8 mouse cellular contexts compared by ENCODE assay signal in genomic region chr11:106065073-106065922, GRCm38 (mm10). TPM values are rescaled to one million over a fixed set of nuclear protein-coding genes. Genes with fewer than 3 reads are reported as not detected.
A peak's percentile ranks its signal among the peaks of the same experiment; 100 is the strongest.
DNase-seq lines count a peak whose midpoint lies in the region; ATAC-seq lines count a peak whose summit lies in the region.

No protein-coding gene starts in this region.

- peak overlapping the region; percentile 79 for H3K4me2 ChIP-seq in heart, embryonic 13.5 days
- peak overlapping the region; percentile 92 for H3K4me2 ChIP-seq in hindbrain, embryonic 13.5 days

- no peak for DNase-seq in heart, adult 8-10 months (ENCODE audit: low spot score)
- DNase-seq in midbrain, embryonic 10.5 days (ENCODE audit: low spot score), result no peak
- no peak for DNase-seq in urinary bladder, adult 18-20 months (ENCODE audit: low spot score in 2 of 2)
- no peak for DNase-seq in kidney, adult 11 months
- DNase-seq in right cerebral cortex, postnatal 14 days, result no peak

- H3K9ac ChIP-seq in heart, embryonic 13.5 days, result peak overlapping the region; percentile 90
- H3K9ac ChIP-seq in hindbrain, embryonic 13.5 days, result peak overlapping the region; percentile 92

- H3K27me3 ChIP-seq in heart, embryonic 13.5 days (replicated peaks), result no peaks in the 10 kb centered on the region
- no peaks in the 10 kb centered on the region for H3K27me3 ChIP-seq in hindbrain, embryonic 13.5 days
- H3K27me3 ChIP-seq in midbrain, embryonic 10.5 days (ENCODE audit: low read depth, poor library complexity, severe bottlenecking), result no peaks in the 10 kb centered on the region

- peak overlapping the region; percentile 24; the same call in 1 of the 2 replicates for H3K27ac ChIP-seq in heart, embryonic 13.5 days (replicated peaks)
- peak overlapping the region; percentile 90 for H3K27ac ChIP-seq in hindbrain, embryonic 13.5 days
- peak overlapping the region; percentile 85; the same call in 1 of the 2 replicates for H3K27ac ChIP-seq in midbrain, embryonic 10.5 days (replicated peaks)

- WGBS in heart, embryonic 13.5 days, result 39% methylated on average over 18 of the region's 18 CpGs
- 47% methylated on average over 18 of the region's 18 CpGs for WGBS in hindbrain, embryonic 13.5 days
- 48% methylated on average over 18 of the region's 18 CpGs for WGBS in midbrain, embryonic 10.5 days

- no peaks in the 10 kb centered on the region for H3K9me3 ChIP-seq in heart, embryonic 13.5 days
- no peaks in the 10 kb centered on the region for H3K9me3 ChIP-seq in hindbrain, embryonic 13.5 days
- H3K9me3 ChIP-seq in midbrain, embryonic 10.5 days (replicated peaks), result no peaks in the 10 kb centered on the region

- peaks cover 11% of the 10 kb centered on the region for H3K4me1 ChIP-seq in heart, embryonic 13.5 days
- peaks cover 16% of the 10 kb centered on the region for H3K4me1 ChIP-seq in hindbrain, embryonic 13.5 days (replicated peaks)
- H3K4me1 ChIP-seq in midbrain, embryonic 10.5 days, result peaks cover 13% of the 10 kb centered on the region

- ATAC-seq in heart, embryonic 13.5 days (ENCODE audit: extremely low read depth, insufficient number of reproducible peaks, low FRiP score, low TSS enrichment), result no peak
- peak; percentile 8 for ATAC-seq in activated CD4-positive, CD25-positive, alpha-beta regulatory T cell, adult 4 months
- 0 out of 2 replicates have a peak, but pooled peaks have one; percentile 5 for ATAC-seq in hindbrain, embryonic 13.5 days (ENCODE audit: low FRiP score)

- H3K4me3 ChIP-seq in heart, embryonic 13.5 days, result peak overlapping the region; percentile 72
- peak overlapping the region; percentile 87 for H3K4me3 ChIP-seq in hindbrain, embryonic 13.5 days
- peak overlapping the region; percentile 83 for H3K4me3 ChIP-seq in midbrain, embryonic 10.5 days

- peaks cover 4% of the 10 kb centered on the region for H3K36me3 ChIP-seq in heart, embryonic 13.5 days
- peaks cover 2% of the 10 kb centered on the region for H3K36me3 ChIP-seq in hindbrain, embryonic 13.5 days
- peaks cover 6% of the 10 kb centered on the region; the same call in 1 of the 2 replicates for H3K36me3 ChIP-seq in midbrain, embryonic 10.5 days

RNA-seq across cellular contexts. Expression of gene Taco1, which starts 0.6 kb away (rescaled TPM):
- polyA plus RNA-seq in heart, embryonic 13.5 days (2015; fragmentation: Nextera tagmentation; extraction: Ambion mirVana), result 9.0 and 11.0 TPM in 2 replicates
- total RNA-seq in heart, adult 8-10 months (2022), result 10 to 100 TPM; 56.4 to 73.0 (median 65.0) TPM
- 10 to 100 TPM; 11.8 to 13.2 TPM for polyA plus RNA-seq in activated CD4-positive, CD25-positive, alpha-beta regulatory T cell, adult 4 months (2017; shearing (Covaris generic))
- 8.1 and 8.4 TPM in 2 replicates for polyA plus RNA-seq in hindbrain, embryonic 13.5 days (2015; fragmentation: Nextera tagmentation; extraction: Ambion mirVana)
- 13.7 and 14.1 TPM in 2 replicates for polyA plus RNA-seq in midbrain, embryonic 10.5 days (2016; fragmentation: Nextera tagmentation; extraction: Ambion mirVana)

RNA-seq across cellular contexts. Expression of gene Map3k3, which starts 19.1 kb away (rescaled TPM):
- polyA plus RNA-seq in heart, embryonic 13.5 days (2015; fragmentation: Nextera tagmentation; extraction: Ambion mirVana), result 20.5 and 21.3 TPM in 2 replicates
- 10 to 100 TPM; 34.7 to 38.5 (median 36.1) TPM for total RNA-seq in heart, adult 8-10 months (2022)
- polyA plus RNA-seq in activated CD4-positive, CD25-positive, alpha-beta regulatory T cell, adult 4 months (2017; shearing (Covaris generic)), result 10 to 100 TPM; 14.8 to 21.2 TPM
- 15.1 and 15.7 TPM in 2 replicates for polyA plus RNA-seq in hindbrain, embryonic 13.5 days (2015; fragmentation: Nextera tagmentation; extraction: Ambion mirVana)
- 20.6 and 21.9 TPM in 2 replicates for polyA plus RNA-seq in midbrain, embryonic 10.5 days (2016; fragmentation: Nextera tagmentation; extraction: Ambion mirVana)

RNA-seq across cellular contexts. Expression of gene Dcaf7, which starts 28.6 kb away (rescaled TPM):
- 43.0 and 43.8 TPM in 2 replicates for polyA plus RNA-seq in heart, embryonic 13.5 days (2015; fragmentation: Nextera tagmentation; extraction: Ambion mirVana)
- total RNA-seq in heart, adult 8-10 months (2022), result 10 to 100 TPM; 35.1 to 41.9 (median 38.4) TPM
- 10 to 100 TPM; 22.9 to 23.3 TPM for polyA plus RNA-seq in activated CD4-positive, CD25-positive, alpha-beta regulatory T cell, adult 4 months (2017; shearing (Covaris generic))
- polyA plus RNA-seq in hindbrain, embryonic 13.5 days (2015; fragmentation: Nextera tagmentation; extraction: Ambion mirVana), result 117 and 123 TPM in 2 replicates
- polyA plus RNA-seq in midbrain, embryonic 10.5 days (2016; fragmentation: Nextera tagmentation; extraction: Ambion mirVana), result 76.8 and 98.1 TPM in 2 replicates

RNA-seq across cellular contexts. Expression of gene Kcnh6, which starts 57.4 kb away (rescaled TPM):
- 0.13 and 0.17 TPM in 2 replicates for polyA plus RNA-seq in heart, embryonic 13.5 days (2015; fragmentation: Nextera tagmentation; extraction: Ambion mirVana)
- not detected for total RNA-seq in heart, adult 8-10 months (2022)
- not detected for polyA plus RNA-seq in activated CD4-positive, CD25-positive, alpha-beta regulatory T cell, adult 4 months (2017; shearing (Covaris generic))
- 1.7 and 2.3 TPM in 2 replicates for polyA plus RNA-seq in hindbrain, embryonic 13.5 days (2015; fragmentation: Nextera tagmentation; extraction: Ambion mirVana)
- polyA plus RNA-seq in midbrain, embryonic 10.5 days (2016; fragmentation: Nextera tagmentation; extraction: Ambion mirVana), result 0.31 and 0.33 TPM in 2 replicates

Comparison
In these comparisons a context has a peak if more than half of its experiments do, and no peak if none do; other contexts are left out.
1. H3K27ac ChIP-seq: peak in every context shown above with its lines; median percentile 90 in hindbrain, embryonic 13.5 days; 85 in midbrain, embryonic 10.5 days; 24 in heart, embryonic 13.5 days.